ENCODE assay signal across 10 mouse cellular contexts in genomic region chr16:58136144-58136905, GRCm38 (mm10).
DNase-seq lines count a peak whose midpoint lies in the region; ATAC-seq and TF ChIP-seq lines count a peak whose summit lies in the region.
"Had no signal": no experiment of that assay in that cellular context is flagged by ENCODE, and none has a peak within 500 bp of the region (broad histone marks: within the 10 kb centered on the region; RNA-seq: fewer than 3 reads in every experiment).

No protein-coding gene starts in this region.

- peak; percentile 5 for DNase-seq in kidney, adult 11 months
- DNase-seq in kidney, postnatal 4 days = no peak
- DNase-seq in brain, embryonic 14.5 days (ENCODE audit: low read depth) = peak; percentile 96
- no peak for DNase-seq in thymus, postnatal 0 days (ENCODE audit: low spot score)
- DNase-seq in lung, postnatal 14 days = no peak
- no peak for DNase-seq in urinary bladder, postnatal 4 days (ENCODE audit: low spot score in 2 of 2)

- H3K4me3 ChIP-seq in hindbrain, embryonic 12.5 days = no peak overlapping the region
- no peak overlapping the region for H3K4me3 ChIP-seq in midbrain, embryonic 16.5 days (ENCODE audit: low read depth, low read length)
- H3K4me3 ChIP-seq: limb, embryonic 13.5 days had no signal

- H3K4me1 ChIP-seq in hindbrain, embryonic 12.5 days = peaks cover 4% of the 10 kb centered on the region; the same call in 1 of the 2 replicates
- peaks cover 2% of the 10 kb centered on the region; the same call in 1 of the 2 replicates for H3K4me1 ChIP-seq in midbrain, embryonic 16.5 days (ENCODE audit: control insufficient read depth, insufficient read depth, low read length)

- 34% methylated on average over 12 of the region's 12 CpGs for WGBS in hindbrain, embryonic 12.5 days
- WGBS in midbrain, embryonic 16.5 days = 31% methylated on average over 12 of the region's 12 CpGs

- H3K4me2 ChIP-seq in hindbrain, embryonic 12.5 days (replicated peaks) = peak overlapping the region; percentile 21
- H3K4me2 ChIP-seq in midbrain, embryonic 16.5 days (ENCODE audit: low read length) = peak overlapping the region; percentile 41
- H3K4me2 ChIP-seq: limb, embryonic 13.5 days had no signal

- no peaks in the 10 kb centered on the region for H3K27me3 ChIP-seq in hindbrain, embryonic 12.5 days
- no peaks in the 10 kb centered on the region for H3K27me3 ChIP-seq in midbrain, embryonic 16.5 days (ENCODE audit: control insufficient read depth, insufficient read depth, low read depth, low read length)

- H3K27ac ChIP-seq in hindbrain, embryonic 12.5 days = no peak overlapping the region
- no peak overlapping the region for H3K27ac ChIP-seq in midbrain, embryonic 16.5 days (ENCODE audit: low read length)
- H3K27ac ChIP-seq: limb, embryonic 13.5 days; macrophage had no signal

- ATAC-seq in hindbrain, embryonic 12.5 days (ENCODE audit: low FRiP score) = peak; percentile 88
- ATAC-seq in midbrain, embryonic 16.5 days = peak; percentile 91

- H3K9ac ChIP-seq in hindbrain, embryonic 12.5 days = no peak overlapping the region
- 0 out of 2 replicates have a peak overlapping the region, but pooled peaks have one; percentile 11 for H3K9ac ChIP-seq in midbrain, embryonic 16.5 days (ENCODE audit: low read depth, low read length)
- H3K9ac ChIP-seq: limb, embryonic 13.5 days had no signal

- H3K9me3 ChIP-seq in hindbrain, embryonic 12.5 days (replicated peaks) = no peaks in the 10 kb centered on the region
- no peaks in the 10 kb centered on the region for H3K9me3 ChIP-seq in midbrain, embryonic 16.5 days (replicated peaks; ENCODE audit: control insufficient read depth, low read length, poor library complexity, severe bottlenecking)
- H3K9me3 ChIP-seq: limb, embryonic 13.5 days had no signal

- no peaks in the 10 kb centered on the region for H3K36me3 ChIP-seq in hindbrain, embryonic 12.5 days
- H3K36me3 ChIP-seq in midbrain, embryonic 16.5 days (ENCODE audit: control insufficient read depth, insufficient read depth, low read length) = no peaks in the 10 kb centered on the region
- H3K36me3 ChIP-seq: limb, embryonic 13.5 days had no signal

- TF ChIP-seq CTCF in brain, embryonic 14.5 days (IDR thresholded peaks at IDR 0.05; ENCODE audit: borderline replicate concordance, extremely low read depth, insufficient read depth, insufficient read length) = no peak

- no peak for TF ChIP-seq POLR2A in brain, embryonic 14.5 days (IDR thresholded peaks at IDR 0.05; ENCODE audit: borderline replicate concordance, extremely low read depth, insufficient read depth, insufficient read length, poor library complexity, severe bottlenecking)

Comparison
In these comparisons a context has a peak if more than half of its experiments do, and no peak if none do; other contexts are left out.
1. DNase-seq: peak in kidney, adult 11 months (single experiment) and brain, embryonic 14.5 days (single experiment); none in kidney, postnatal 4 days (0 of 2), thymus, postnatal 0 days (single experiment), lung, postnatal 14 days (single experiment) and urinary bladder, postnatal 4 days (0 of 2).